Mouse (Mus musculus) cortical plate, adult 2 months (tissue): ENCODE measurements around the gene Tbx19. TPM values are rescaled to one million over a fixed set of nuclear protein-coding genes. Genes with fewer than 3 reads are reported as not detected.
A peak's percentile ranks its signal among the peaks of the same experiment; 100 is the strongest.

ENCODE experiments used
- H3K27ac ChIP-seq: fragments of 200-500 bp; 2 replicates; pipeline ENCODE4 v1.5.1; 2012; ENCODE audit warnings: low read length, control low read depth, inconsistent platforms; ENCODE audit not compliant: insufficient read depth
- H3K4me1 ChIP-seq: fragments of 200-500 bp; 2 replicates; pipeline ENCODE4 v1.6.1; 2011; ENCODE audit warnings: low read length; ENCODE audit not compliant: control insufficient read depth, insufficient read depth
- H3K4me3 ChIP-seq: fragments of 200-500 bp; 2 replicates; pipeline ENCODE4 v1.5.1; 2011; ENCODE audit warnings: mild to moderate bottlenecking, low read length, control low read depth; ENCODE audit not compliant: insufficient read depth
- CTCF ChIP-seq: fragments of 200-500 bp; IDR thresholded peaks from 2 replicates; pipeline ENCODE4 v1.5.1; 2011; ENCODE audit warnings: mild to moderate bottlenecking, control low read depth, low read length; ENCODE audit not compliant: insufficient read depth; ENCODE audit errors: extremely low read depth
- POLR2A ChIP-seq: fragments of 200-500 bp; IDR thresholded peaks from 2 replicates; pipeline ENCODE4 v1.6.1; 2011; ENCODE audit warnings: mild to moderate bottlenecking, low read length, control low read depth; ENCODE audit not compliant: insufficient read depth; ENCODE audit errors: extremely low read depth
- polyA plus RNA-seq: library from polyadenylated mRNA; depleted of rRNA; stranded (reverse); fragments of >200 nt; gene quantifications from 2 replicates; pipeline ENCODE4 v1.2.3, GENCODE M21; 2012

Tbx19 gene
- polyA plus RNA-seq, 1 experiment: 0.13 TPM

- H3K27ac ChIP-seq: peak overlapping the region; percentile 2; the same call in 1 of the 2 replicates
- H3K4me3 ChIP-seq: peak overlapping the region; percentile 85
- H3K4me1 ChIP-seq: peaks cover 6% of the 10 kb centered on the region; the same call in 1 of the 2 replicates
- TF ChIP-seq POLR2A (no peak), CTCF (no peak)
These were observed 34.1 kb upstream of the Tbx19 start for GRCm38 (mm10) chr1:165194662-165195013.

- Histone ChIP-seq H3K4me1 (peaks cover 6% of the 10 kb centered on the region; the same call in 1 of the 2 replicates), H3K4me3 (peak within 1 kb of the TSS; percentile 85), H3K27ac (peak within 1 kb of the TSS; percentile 88)
- TF ChIP-seq POLR2A (no peak), CTCF (no peak)
These were observed 33.5 kb upstream of the Tbx19 start, which contains the start of gene Sft2d2 for GRCm38 (mm10) chr1:165193880-165194661. TSS of gene Sft2d2 (minus strand) at chr1:165194438.

GRCm38 (mm10) chr1:165193426-165193825 is 32.9 kb upstream of the Tbx19 start:
- peaks cover 7% of the 10 kb centered on the region; the same call in 1 of the 2 replicates for H3K4me1 ChIP-seq
- peak overlapping the region; percentile 88 for H3K27ac ChIP-seq
- H3K4me3 ChIP-seq: peak overlapping the region; percentile 85
- TF ChIP-seq POLR2A (no peak), CTCF (no peak)

GRCm38 (mm10) chr1:165192714-165193264 is 32.2 kb upstream of the Tbx19 start:
- TF ChIP-seq POLR2A (no peak), CTCF (no peak)
- Histone ChIP-seq H3K4me1 (peaks cover 7% of the 10 kb centered on the region; the same call in 1 of the 2 replicates), H3K4me3 (no peak overlapping the region), H3K27ac (no peak overlapping the region)

- TF ChIP-seq CTCF (no peak), POLR2A (no peak)
- H3K4me1 ChIP-seq: peaks cover 7% of the 10 kb centered on the region; the same call in 1 of the 2 replicates
- no peak overlapping the region; the same call in 1 of the 2 replicates for H3K27ac ChIP-seq
- H3K4me3 ChIP-seq: peak overlapping the region; percentile 14; the same call in 1 of the 2 replicates
These were observed 31.5 kb upstream of the Tbx19 start for GRCm38 (mm10) chr1:165192102-165192501.

GRCm38 (mm10) chr1:165191611-165192010 is 31.0 kb upstream of the Tbx19 start:
- TF ChIP-seq CTCF (no peak), POLR2A (no peak)
- Histone ChIP-seq H3K4me3 (peak overlapping the region; percentile 14), H3K4me1 (peaks cover 7% of the 10 kb centered on the region; the same call in 1 of the 2 replicates), H3K27ac (peak overlapping the region; percentile 36)

GRCm38 (mm10) chr1:165190571-165191273 is 30.1 kb upstream of the Tbx19 start:
- Histone ChIP-seq H3K27ac (peak overlapping the region; percentile 39; the same call in 1 of the 2 replicates), H3K4me1 (peaks cover 7% of the 10 kb centered on the region; the same call in 1 of the 2 replicates), H3K4me3 (no peak overlapping the region)
- TF ChIP-seq POLR2A (no peak), CTCF (no peak)

- no peak overlapping the region for H3K4me3 ChIP-seq
- peaks cover 7% of the 10 kb centered on the region; the same call in 1 of the 2 replicates for H3K4me1 ChIP-seq
- H3K27ac ChIP-seq: no peak overlapping the region
- TF ChIP-seq POLR2A: no peak
- TF ChIP-seq CTCF: no peak
These were observed 29.5 kb upstream of the Tbx19 start for GRCm38 (mm10) chr1:165190068-165190467.
